In the genomic region with DNA sequence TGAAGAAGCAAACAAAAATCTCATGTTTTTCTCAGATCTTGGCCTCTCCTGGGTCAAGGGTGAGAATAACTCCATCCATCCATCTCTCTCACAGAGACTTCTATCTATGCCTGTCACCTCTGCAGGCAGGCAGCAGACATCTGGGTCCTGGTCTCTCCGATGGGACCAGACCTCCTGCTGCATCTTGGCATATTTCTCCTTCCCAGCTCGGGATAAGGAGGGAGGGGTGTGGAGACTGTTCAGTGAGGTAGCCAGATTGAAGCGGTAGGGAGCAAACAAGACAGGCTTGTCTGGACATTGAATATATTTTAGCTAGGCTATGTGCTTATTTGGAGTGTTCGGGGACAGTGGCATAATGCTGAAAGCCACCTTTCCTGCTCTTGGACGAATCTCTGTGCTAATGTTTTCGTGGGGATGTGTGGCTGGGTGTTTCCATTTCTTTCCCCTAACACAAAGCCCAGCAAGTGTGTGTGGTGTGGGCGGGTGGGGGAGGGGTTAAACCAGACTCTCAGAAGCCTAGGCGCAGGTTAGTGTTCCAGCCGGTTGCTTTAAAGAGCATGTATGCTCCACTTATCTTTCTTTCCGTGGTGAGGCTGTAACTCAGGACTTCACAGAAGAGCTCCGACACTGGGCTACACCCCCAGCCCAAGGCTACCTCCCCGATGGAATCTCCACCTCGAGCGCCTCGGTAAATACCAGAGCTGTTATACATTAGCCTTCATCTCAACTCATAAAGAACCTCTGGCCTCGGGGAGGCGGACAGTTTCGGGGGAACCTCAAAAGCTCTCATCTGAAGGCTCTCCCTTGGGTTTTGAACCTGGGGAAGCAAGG, we compare ENCODE assay signal across 10 mouse cellular contexts. TPM values are rescaled to one million over a fixed set of nuclear protein-coding genes. Genes with fewer than 3 reads are reported as not detected.
A peak's percentile ranks its signal among the peaks of the same experiment; 100 is the strongest.
DNase-seq lines count a peak whose midpoint lies in the region; ATAC-seq and TF ChIP-seq lines count a peak whose summit lies in the region.
"Had no signal": no experiment of that assay in that cellular context is flagged by ENCODE, and none has a peak within 500 bp of the region (broad histone marks: within the 10 kb centered on the region; RNA-seq: fewer than 3 reads in every experiment).

No protein-coding gene starts in this region.

- H3K9ac ChIP-seq in heart, embryonic 14.5 days (ENCODE audit: low read length): peak overlapping the region; percentile 25; the same call in 1 of the 2 replicates
- H3K9ac ChIP-seq in embryonic facial prominence, embryonic 12.5 days: no peak overlapping the region
- H3K9ac ChIP-seq in limb, embryonic 15.5 days: no peak overlapping the region

- H3K27ac ChIP-seq in heart, embryonic 14.5 days (replicated peaks in 1 of 2; ENCODE audit: control insufficient read depth in 1 of 2, insufficient read depth in 1 of 2, low read depth in 2 of 2, low read length in 2 of 2): no peak overlapping the region
- H3K27ac ChIP-seq in embryonic facial prominence, embryonic 12.5 days: peak overlapping the region; percentile 78
- H3K27ac ChIP-seq in limb, embryonic 15.5 days: peak overlapping the region; percentile 77
- H3K27ac ChIP-seq in layer of hippocampus, adult 2 months: no peak overlapping the region

- H3K4me2 ChIP-seq in heart, embryonic 14.5 days (ENCODE audit: low read length): peak overlapping the region; percentile 47
- H3K4me2 ChIP-seq in embryonic facial prominence, embryonic 12.5 days (replicated peaks): peak overlapping the region; percentile 18; the same call in 1 of the 2 replicates
- H3K4me2 ChIP-seq in limb, embryonic 15.5 days: no peak overlapping the region

- DNase-seq in heart, adult 8-10 months (ENCODE audit: low spot score): no peak
- no peak for DNase-seq in layer of hippocampus, adult 2 months (ENCODE audit: low spot score in 2 of 2)
- DNase-seq in gastrocnemius, postnatal 14 days: no peak
- DNase-seq: kidney, postnatal 36 days had no signal

- 15% methylated on average over 18 of the region's 18 CpGs for WGBS in heart, embryonic 14.5 days
- 12% methylated on average over 18 of the region's 18 CpGs for WGBS in embryonic facial prominence, embryonic 12.5 days
- 10% methylated on average over 18 of the region's 18 CpGs for WGBS in limb, embryonic 15.5 days

- H3K27me3 ChIP-seq in heart, embryonic 14.5 days (ENCODE audit: control insufficient read depth, insufficient read depth, low read length): no peaks in the 10 kb centered on the region
- no peaks in the 10 kb centered on the region for H3K27me3 ChIP-seq in embryonic facial prominence, embryonic 12.5 days
- H3K27me3 ChIP-seq in limb, embryonic 15.5 days: no peaks in the 10 kb centered on the region

- TF ChIP-seq CTCF in layer of hippocampus, adult 2 months (conservative IDR thresholded peaks at IDR 0.05): no peak

- no peak overlapping the region for H3K4me3 ChIP-seq in heart, embryonic 14.5 days (ENCODE audit: control insufficient read depth in 1 of 2, insufficient read depth in 1 of 2, low read depth in 1 of 2, low read length in 2 of 2)
- H3K4me3 ChIP-seq in embryonic facial prominence, embryonic 12.5 days: no peak overlapping the region
- H3K4me3 ChIP-seq in limb, embryonic 15.5 days: no peak overlapping the region
- H3K4me3 ChIP-seq in layer of hippocampus, adult 2 months: no peak overlapping the region

- H3K9me3 ChIP-seq in heart, embryonic 14.5 days (ENCODE audit: control insufficient read depth, low read length): no peaks in the 10 kb centered on the region
- H3K9me3 ChIP-seq in embryonic facial prominence, embryonic 12.5 days: no peaks in the 10 kb centered on the region
- H3K9me3 ChIP-seq in limb, embryonic 15.5 days: no peaks in the 10 kb centered on the region
- H3K9me3 ChIP-seq: G1E had no signal

- peaks cover 19% of the 10 kb centered on the region in 2 experiments for H3K4me1 ChIP-seq in heart, embryonic 14.5 days (ENCODE audit: control insufficient read depth in 2 of 2, insufficient read depth in 2 of 2, low read length in 2 of 2)
- H3K4me1 ChIP-seq in embryonic facial prominence, embryonic 12.5 days: peaks cover 47% of the 10 kb centered on the region
- peaks cover 41% of the 10 kb centered on the region for H3K4me1 ChIP-seq in limb, embryonic 15.5 days

- ATAC-seq in heart, embryonic 14.5 days (ENCODE audit: insufficient number of reproducible peaks, insufficient read depth, low FRiP score, low read depth): no peak
- ATAC-seq in CD4-positive, CD25-positive, alpha-beta regulatory T cell, adult 4 months: peak; percentile 47
- no peak for ATAC-seq in embryonic facial prominence, embryonic 12.5 days (ENCODE audit: insufficient number of reproducible peaks, insufficient read depth, low FRiP score, low TSS enrichment)
- no peak for ATAC-seq in limb, embryonic 15.5 days (ENCODE audit: insufficient number of reproducible peaks, low FRiP score, low TSS enrichment, low read depth)
- no peak for ATAC-seq in megakaryocyte, adult 5-6 weeks (ENCODE audit: poor library complexity, severe bottlenecking)

- no peaks in the 10 kb centered on the region for H3K36me3 ChIP-seq in heart, embryonic 14.5 days (ENCODE audit: control insufficient read depth, insufficient read depth, low read length)
- no peaks in the 10 kb centered on the region for H3K36me3 ChIP-seq in embryonic facial prominence, embryonic 12.5 days
- no peaks in the 10 kb centered on the region for H3K36me3 ChIP-seq in limb, embryonic 15.5 days
- H3K36me3 ChIP-seq: G1E had no signal

- intact Hi-C loops in gastrocnemius, postnatal 14 days (cut with DNase I; ENCODE audit: low total_unique reads): no loop called here

RNA-seq across cellular contexts. Expression of a gene that starts 18.4 kb away (rescaled TPM):
- polyA plus RNA-seq in heart, embryonic 14.5 days (2014; fragmentation: Nextera tagmentation; extraction: Ambion mirVana): 1.1 and 1.7 TPM in 2 replicates
- under 1 TPM; 0.16 to 0.23 (median 0.19) TPM for total RNA-seq in heart, adult 8-10 months (2022)
- not detected for polyA plus RNA-seq in CD4-positive, CD25-positive, alpha-beta regulatory T cell, adult 4 months (2017; shearing (Covaris generic))
- 3.0 and 3.3 TPM in 2 replicates for polyA plus RNA-seq in embryonic facial prominence, embryonic 12.5 days (2016; fragmentation: Nextera tagmentation; extraction: Ambion mirVana)
- 0.73 and 0.79 TPM in 2 replicates for polyA plus RNA-seq in limb, embryonic 15.5 days (2015; fragmentation: Nextera tagmentation; extraction: Ambion mirVana)
- not detected in 2 replicates for total RNA-seq in megakaryocyte, adult 5-6 weeks (2015)
- total RNA-seq in megakaryocyte, adult 5-6 weeks (2017): not detected in 2 replicates
- total RNA-seq in layer of hippocampus, adult 2 months (2021): under 1 TPM; 0.22 to 0.51 TPM
- under 1 TPM; 0.10 to 0.18 TPM for total RNA-seq in gastrocnemius, postnatal 14 days (2021)
- polyA plus RNA-seq: G1E had no signal

RNA-seq across cellular contexts. Expression of a gene that starts 51.2 kb away (rescaled TPM):
- 0.03 and 0.05 TPM in 2 replicates for polyA plus RNA-seq in heart, embryonic 14.5 days (2014; fragmentation: Nextera tagmentation; extraction: Ambion mirVana)
- under 1 TPM in 2 of 4 experiments, not detected in 2; 0.03 to 0.05 TPM for total RNA-seq in heart, adult 8-10 months (2022)
- polyA plus RNA-seq in CD4-positive, CD25-positive, alpha-beta regulatory T cell, adult 4 months (2017; shearing (Covaris generic)): not detected
- polyA plus RNA-seq in embryonic facial prominence, embryonic 12.5 days (2016; fragmentation: Nextera tagmentation; extraction: Ambion mirVana): 0.26 and 0.29 TPM in 2 replicates
- polyA plus RNA-seq in limb, embryonic 15.5 days (2015; fragmentation: Nextera tagmentation; extraction: Ambion mirVana): 0.53 and 0.55 TPM in 2 replicates
- total RNA-seq in megakaryocyte, adult 5-6 weeks (2015): not detected in 2 replicates
- total RNA-seq in megakaryocyte, adult 5-6 weeks (2017): not detected in 2 replicates
- 10 to 100 TPM; 99.7 to 100.0 TPM for total RNA-seq in layer of hippocampus, adult 2 months (2021)
- total RNA-seq in gastrocnemius, postnatal 14 days (2021): under 1 TPM; 0.06 to 0.07 TPM
- polyA plus RNA-seq: G1E had no signal

Comparison
In these comparisons a context has a peak if more than half of its experiments do, and no peak if none do; other contexts are left out.
1. H3K27ac ChIP-seq: peak in embryonic facial prominence, embryonic 12.5 days (single experiment) and limb, embryonic 15.5 days (single experiment); none in heart, embryonic 14.5 days (0 of 2) and layer of hippocampus, adult 2 months (single experiment).
2. RNA of a gene that starts 51.2 kb away (total RNA-seq): 99.7 to 100.0 TPM in layer of hippocampus, adult 2 months; 0.06 to 0.07 TPM in gastrocnemius, postnatal 14 days, 0.03 to 0.05 TPM in heart, adult 8-10 months and not detected in megakaryocyte, adult 5-6 weeks; every median in the first group is over 10 times any median in the second.